24 mouse cellular contexts compared by ENCODE assay signal in genomic region chr15:10927325-10927724, GRCm38 (mm10). TPM values are rescaled to one million over a fixed set of nuclear protein-coding genes. Genes with fewer than 3 reads are reported as not detected.
A peak's percentile ranks its signal among the peaks of the same experiment; 100 is the strongest.
DNase-seq lines count a peak whose midpoint lies in the region; ATAC-seq and TF ChIP-seq lines count a peak whose summit lies in the region.
"Had no signal": no experiment of that assay in that cellular context is flagged by ENCODE, and none has a peak within 500 bp of the region (broad histone marks: within the 10 kb centered on the region; RNA-seq: fewer than 3 reads in every experiment).

No protein-coding gene starts in this region.

- H3K27ac ChIP-seq in kidney, adult 2 months (ENCODE audit: insufficient read depth, low read depth, low read length): no peak overlapping the region
- H3K27ac ChIP-seq in forebrain, postnatal 0 days (ENCODE audit: low read depth, low read length): no peak overlapping the region
- H3K27ac ChIP-seq: forebrain, embryonic 13.5 days; heart, adult 2 months; liver, embryonic 12.5 days; lung, embryonic 15.5 days; midbrain, embryonic 15.5 days had no signal

- no peak for ATAC-seq in forebrain, postnatal 0 days
- no peak for ATAC-seq in erythroid progenitor cell, adult 5-6 weeks (replicated peaks; ENCODE audit: low FRiP score, poor library complexity, severe bottlenecking)
- ATAC-seq: forebrain, embryonic 13.5 days; liver, embryonic 12.5 days; midbrain, embryonic 15.5 days had no signal

- TF ChIP-seq POLR2A in kidney, adult 2 months (IDR thresholded peaks at IDR 0.05; ENCODE audit: low read depth, low read length): no peak

- 0 out of 2 replicates have a peak, but pooled peaks cover 3% of the 10 kb centered on the region for H3K4me1 ChIP-seq in kidney, adult 2 months (ENCODE audit: control insufficient read depth, insufficient read depth, low read length)
- no peaks in the 10 kb centered on the region for H3K4me1 ChIP-seq in forebrain, postnatal 0 days (ENCODE audit: insufficient read depth)
- H3K4me1 ChIP-seq: liver, embryonic 12.5 days; lung, embryonic 15.5 days; midbrain, embryonic 15.5 days had no signal

- DNase-seq in kidney, adult 2 months: peak; percentile 27
- DNase-seq in kidney, adult 8-10 months: no peak
- peak; percentile 24 for DNase-seq in 416B (ENCODE audit: low read depth)
- peak; percentile 32 for DNase-seq in embryo, embryonic 9.5 days (ENCODE audit: extremely low spot score)
- DNase-seq in kidney, postnatal 14 days: peak; percentile 18
- no peak for DNase-seq in cerebellum, postnatal 10 days
- DNase-seq in forebrain, postnatal 0 days: no peak
- DNase-seq: adrenal gland, postnatal 36 days; cerebellum, adult 8-10 months; gastrocnemius, postnatal 10 days; heart, adult 2 months; heart, postnatal 4 days; layer of hippocampus, adult 9-11 months; right cerebral cortex, postnatal 25 days had no signal

- no peak overlapping the region for H3K9ac ChIP-seq in forebrain, postnatal 0 days
- H3K9ac ChIP-seq: forebrain, embryonic 13.5 days; liver, embryonic 12.5 days; lung, embryonic 15.5 days; midbrain, embryonic 15.5 days had no signal

- no peak for TF ChIP-seq CTCF in kidney, adult 2 months (conservative IDR thresholded peaks at IDR 0.05; ENCODE audit: insufficient read depth, insufficient read length, low read depth, low read length)
- TF ChIP-seq CTCF in forebrain, postnatal 0 days (IDR thresholded peaks at IDR 0.05; ENCODE audit: low read depth): no peak

- no peak overlapping the region for H3K4me3 ChIP-seq in kidney, adult 2 months (ENCODE audit: insufficient read depth, low read depth, low read length)
- H3K4me3 ChIP-seq in forebrain, postnatal 0 days (ENCODE audit: low read depth, low read length): no peak overlapping the region
- H3K4me3 ChIP-seq: forebrain, embryonic 13.5 days; heart, adult 2 months; liver, embryonic 12.5 days; lung, embryonic 15.5 days; midbrain, embryonic 15.5 days; myocyte had no signal

- no peaks in the 10 kb centered on the region for H3K9me3 ChIP-seq in forebrain, postnatal 0 days (ENCODE audit: low read length)
- H3K9me3 ChIP-seq: forebrain, embryonic 13.5 days; liver, embryonic 12.5 days; lung, embryonic 15.5 days; midbrain, embryonic 15.5 days had no signal

- no peaks in the 10 kb centered on the region for H3K36me3 ChIP-seq in kidney, adult 2 months (ENCODE audit: control insufficient read depth, insufficient read depth, low read length)
- no peaks in the 10 kb centered on the region for H3K36me3 ChIP-seq in forebrain, postnatal 0 days (ENCODE audit: insufficient read depth)
- H3K36me3 ChIP-seq: liver, embryonic 12.5 days; lung, embryonic 15.5 days; midbrain, embryonic 15.5 days had no signal

- WGBS in kidney, adult 2 months: 48% methylated on average over 8 of the region's 8 CpGs
- 63% methylated on average over 8 of the region's 8 CpGs for WGBS in forebrain, postnatal 0 days

- H3K4me2 ChIP-seq in forebrain, postnatal 0 days (ENCODE audit: low read depth): no peak overlapping the region
- H3K4me2 ChIP-seq: forebrain, embryonic 13.5 days; liver, embryonic 12.5 days; lung, embryonic 15.5 days; midbrain, embryonic 15.5 days had no signal

- H3K27me3 ChIP-seq in kidney, adult 2 months (replicated peaks; ENCODE audit: control insufficient read depth, insufficient read depth, low read length): no peaks in the 10 kb centered on the region
- no peaks in the 10 kb centered on the region for H3K27me3 ChIP-seq in forebrain, postnatal 0 days (ENCODE audit: insufficient read depth, low read length)
- H3K27me3 ChIP-seq: CH12.LX; forebrain, embryonic 13.5 days; liver, embryonic 12.5 days; lung, embryonic 15.5 days; midbrain, embryonic 15.5 days had no signal

RNA-seq across cellular contexts. Expression of gene C1qtnf3, which starts 24.8 kb away (rescaled TPM):
- 22.3 and 22.4 TPM in 2 replicates for polyA plus RNA-seq in kidney, adult 2 months (2012; rRNA removed)
- total RNA-seq in forebrain, postnatal 0 days (2014; rRNA removed): 0.85 and 3.0 TPM in 2 replicates
- 0.36 and 0.56 TPM in 2 replicates for polyA plus RNA-seq in forebrain, postnatal 0 days (2015; fragmentation: Nextera tagmentation; extraction: Ambion mirVana)
- total RNA-seq in erythroid progenitor cell, adult 5-6 weeks (2015; ENCODE audit: low replicate concordance): not detected in 2 replicates
- total RNA-seq in erythroid progenitor cell, adult 5-6 weeks (2017; ENCODE audit: low replicate concordance): not detected in 2 replicates
- total RNA-seq: CH12.LX; heart, adult 2 months; MEL; neutrophil, adult 5-6 weeks had no signal
- polyA plus RNA-seq: spleen, adult 2 months had no signal

RNA-seq across cellular contexts. Expression of gene Amacr, which starts 54.2 kb away (rescaled TPM):
- polyA plus RNA-seq in kidney, adult 2 months (2012; rRNA removed): 66.9 and 71.9 TPM in 2 replicates
- 7.7 and 10.6 TPM in 2 replicates for total RNA-seq in forebrain, postnatal 0 days (2014; rRNA removed)
- polyA plus RNA-seq in forebrain, postnatal 0 days (2015; fragmentation: Nextera tagmentation; extraction: Ambion mirVana): 7.7 and 10.3 TPM in 2 replicates
- total RNA-seq in erythroid progenitor cell, adult 5-6 weeks (2015; ENCODE audit: low replicate concordance): not detected in 2 replicates
- 3.6 TPM in 1 of 2 replicates, not detected in the other for total RNA-seq in erythroid progenitor cell, adult 5-6 weeks (2017; ENCODE audit: low replicate concordance)
- total RNA-seq: MEL had no signal

Comparison
In these comparisons a context has a peak if more than half of its experiments do, and no peak if none do; other contexts are left out.
1. DNase-seq: peak in kidney, adult 2 months (single experiment), 416B (single experiment), embryo, embryonic 9.5 days (single experiment) and kidney, postnatal 14 days (single experiment); none in kidney, adult 8-10 months (0 of 2), cerebellum, postnatal 10 days (0 of 2) and forebrain, postnatal 0 days (single experiment).